Mouse (Mus musculus) spleen, adult 2 months (tissue): ENCODE results near the gene Sycp2l. TPM values are rescaled to one million over a fixed set of nuclear protein-coding genes. Genes with fewer than 3 reads are reported as not detected.

Experiments used
- DNase-seq, 2 experiments: peaks; one replicate each; pipeline versions ENCODE4 v3.0.0 to v3.0.0-alpha.2; 2012 to 2021; ENCODE audit warnings: low spot score in 2 of 2, low read depth in 1 of 2
- H3K27ac ChIP-seq: fragments of 200-500 bp; 2 replicates; pipeline ENCODE4 v1.5.1; 2012; ENCODE audit warnings: low read length, inconsistent platforms; ENCODE audit not compliant: insufficient read depth
- H3K27me3 ChIP-seq: fragments of 200-500 bp; 2 replicates; pipeline ENCODE4 v1.6.1; 2012; ENCODE audit warnings: mild to moderate bottlenecking, moderate library complexity, low read length, inconsistent platforms; ENCODE audit not compliant: control insufficient read depth, insufficient read depth
- H3K36me3 ChIP-seq: fragments of 200-500 bp; 2 replicates; pipeline ENCODE4 v1.6.1; 2012; ENCODE audit warnings: mild to moderate bottlenecking, low read length, inconsistent platforms; ENCODE audit not compliant: control insufficient read depth, insufficient read depth
- H3K4me1 ChIP-seq: fragments of 200-500 bp; 2 replicates; pipeline ENCODE4 v1.6.1; 2011; ENCODE audit warnings: inconsistent platforms; ENCODE audit not compliant: control insufficient read depth, insufficient read depth, insufficient read length
- H3K4me3 ChIP-seq: fragments of 200-500 bp; 2 replicates; pipeline ENCODE4 v1.5.1; 2011; ENCODE audit warnings: mild to moderate bottlenecking, inconsistent platforms; ENCODE audit not compliant: insufficient read depth, insufficient read length; ENCODE audit errors: extremely low read depth
- CTCF ChIP-seq: fragments of 200-500 bp; IDR thresholded peaks from 2 replicates; pipeline ENCODE4 v1.5.1; 2011; ENCODE audit warnings: mild to moderate bottlenecking, inconsistent platforms; ENCODE audit not compliant: insufficient read depth, insufficient read length, insufficient replicate concordance; ENCODE audit errors: extremely low read depth
- POLR2A ChIP-seq: fragments of 200-500 bp; IDR thresholded peaks from 2 replicates; pipeline ENCODE4 v1.6.1; 2011; ENCODE audit warnings: low read depth, low read length, inconsistent platforms
- WGBS: fragments of 180-500 bp; shearing (Covaris S2); methylation state at CpG from one replicate; pipeline ENCODE4 v1.1.7; 2018; 5-methylcytosine and 5-hydroxymethylcytosine counted together
- polyA plus RNA-seq: library from polyadenylated mRNA; depleted of rRNA; stranded (reverse); fragments of >200 nt; gene quantifications from 2 replicates; pipeline ENCODE4 v1.2.3, GENCODE M21; 2012; rRNA removed

Sycp2l gene
- polyA plus RNA-seq, 1 experiment, result not detected

- peak in 1 of 2 experiments; percentile 19 for DNase-seq
- peak within 1 kb of the TSS; percentile 34; the same call in 1 of the 2 replicates for H3K4me3 ChIP-seq
- TF ChIP-seq POLR2A, result no peak
- peak; percentile 21; the same call in 1 of the 2 replicates for TF ChIP-seq CTCF
- H3K4me1 ChIP-seq, result peaks cover 3% of the 10 kb centered on the region; the same call in 1 of the 2 replicates
- peaks cover 13% of the 10 kb centered on the region for H3K27me3 ChIP-seq
- WGBS, result 5% methylated on average over 68 of the region's 77 CpGs
- no peak within 1 kb of the TSS for H3K27ac ChIP-seq
- H3K36me3 ChIP-seq, result no peaks in the 10 kb centered on the region
Measured at GRCm38 (mm10) chr13:41220304-41220834, 106.3 kb downstream of the Sycp2l start, which contains the start of gene Elovl2. Gene Elovl2 (minus strand): TSS chr13:41220405.

Other genes with a start within 250 kb of the Sycp2l start
- 36.2 and 44.5 TPM in 2 replicates for gene Pak1ip1, start 113.3 kb upstream of the Sycp2l start, polyA plus RNA-seq
- gene Tmem14c, start 98.0 kb upstream of the Sycp2l start, polyA plus RNA-seq, result 82.3 and 88.8 TPM in 2 replicates
- not detected in 2 replicates for gene Mak, start 34.6 kb upstream of the Sycp2l start, polyA plus RNA-seq
- gene Gcm2, start 3.3 kb upstream of the Sycp2l start, polyA plus RNA-seq, result 0.15 and 0.26 TPM in 2 replicates
- gene Elovl2, start 106.1 kb downstream of the Sycp2l start, polyA plus RNA-seq, result 0.04 and 0.07 TPM in 2 replicates
- 2.2 and 2.6 TPM in 2 replicates for gene Smim13, start 135.5 kb downstream of the Sycp2l start, polyA plus RNA-seq
- gene Gm17364, start 159.7 kb downstream of the Sycp2l start, polyA plus RNA-seq, result not detected in 2 replicates